Mouse (Mus musculus) cerebellum, adult (tissue): ENCODE data around the gene Mansc1.
A peak's percentile ranks its signal among the peaks of the same experiment; 100 is the strongest.

ENCODE experiments used
- ATAC-seq: cut with Nextera tagmentation; 2 replicates; pipeline ENCODE4 v1.9.2; 2017; ENCODE audit warnings: mild to moderate bottlenecking, moderate library complexity, mixed read lengths; ENCODE audit not compliant: insufficient number of reproducible peaks, low FRiP score, low TSS enrichment

The Mansc1 gene

GRCm38 (mm10) chr6:134640485-134641475 is 8.5 kb upstream of the Mansc1 start:
- peak; percentile 99 for ATAC-seq

GRCm38 (mm10) chr6:134639900-134640299 is 7.6 kb upstream of the Mansc1 start:
- no peak for ATAC-seq

- no peak for ATAC-seq
Observed at GRCm38 (mm10) chr6:134639210-134639609, 6.9 kb upstream of the Mansc1 start, which contains the start of gene Borcs5. TSS of gene Borcs5 (plus strand) at chr6:134639510.

GRCm38 (mm10) chr6:134636476-134636875 is 4.2 kb upstream of the Mansc1 start:
- no peak for ATAC-seq

- ATAC-seq = no peak
Observed at GRCm38 (mm10) chr6:134633553-134633952, 1.3 kb upstream of the Mansc1 start.

GRCm38 (mm10) chr6:134632756-134633155 is 468 bp upstream of the Mansc1 start:
- no peak for ATAC-seq

GRCm38 (mm10) chr6:134630447-134630846 is 1.8 kb downstream of the Mansc1 start:
- ATAC-seq = no peak

- no peak for ATAC-seq
Observed at GRCm38 (mm10) chr6:134626564-134626963, 5.7 kb downstream of the Mansc1 start.

- no peak for ATAC-seq
Observed at GRCm38 (mm10) chr6:134625431-134625830, 6.9 kb downstream of the Mansc1 start.

GRCm38 (mm10) chr6:134621552-134621949 is 10.7 kb downstream of the Mansc1 start:
- ATAC-seq = no peak

- ATAC-seq = no peak
Observed at GRCm38 (mm10) chr6:134620846-134621551, 11.3 kb downstream of the Mansc1 start.

GRCm38 (mm10) chr6:134620129-134620528 is 12.2 kb downstream of the Mansc1 start:
- no peak for ATAC-seq

- ATAC-seq = no peak
Observed at GRCm38 (mm10) chr6:134617589-134617988, 14.7 kb downstream of the Mansc1 start.

GRCm38 (mm10) chr6:134614723-134615648 is 17.3 kb downstream of the Mansc1 start:
- ATAC-seq = peak; percentile 83

- ATAC-seq = no peak
Observed at GRCm38 (mm10) chr6:134614322-134614721, 18.0 kb downstream of the Mansc1 start.

- peak; percentile 47; the same call in 1 of the 2 replicates for ATAC-seq
Observed at GRCm38 (mm10) chr6:134611896-134612295, 20.4 kb downstream of the Mansc1 start.

- no peak for ATAC-seq
Observed at GRCm38 (mm10) chr6:134610380-134610779, 21.9 kb downstream of the Mansc1 start.

- ATAC-seq = no peak
Observed at GRCm38 (mm10) chr6:134606949-134607746, 25.1 kb downstream of the Mansc1 start.

- ATAC-seq = no peak
Observed at GRCm38 (mm10) chr6:134606540-134606939, 25.7 kb downstream of the Mansc1 start.
